Mouse (Mus musculus) adrenal gland, adult 18-20 months (tissue): ENCODE measurements around the gene Rmnd1. TPM values are rescaled to one million over a fixed set of nuclear protein-coding genes. Genes with fewer than 3 reads are reported as not detected.

ENCODE experiments used
- DNase-seq, 2 experiments: peaks; one replicate each; pipeline ENCODE4 v3.0.0; 2021 to 2022; ENCODE audit warnings: low spot score in 2 of 2
- total RNA-seq, 2 experiments: library from RNA; stranded (reverse); gene quantifications; 1 replicate in 1 of 2; 2 replicates in 1 of 2; pipeline ENCODE4 v1.2.3; 2021

The Rmnd1 gene
- total RNA-seq, 2 experiments from 2014 or later: 45.9 to 50.1 TPM

- no peak for DNase-seq
Observed at GRCm38 (mm10) chr10:4391851-4392250, 40.3 kb downstream of the Rmnd1 start.

GRCm38 (mm10) chr10:4391076-4391475 lies 41.1 kb downstream of the Rmnd1 start:
- DNase-seq: no peak

GRCm38 (mm10) chr10:4390550-4390949 lies 41.6 kb downstream of the Rmnd1 start:
- no peak for DNase-seq

GRCm38 (mm10) chr10:4389461-4390112 lies 42.6 kb downstream of the Rmnd1 start:
- DNase-seq: no peak

- DNase-seq: peak in 1 of 2 experiments; percentile 35
Observed at GRCm38 (mm10) chr10:4389036-4389435, 43.2 kb downstream of the Rmnd1 start.

- no peak for DNase-seq
Observed at GRCm38 (mm10) chr10:4388384-4388745, 43.8 kb downstream of the Rmnd1 start.

- DNase-seq: peak; percentile 55 to 59
Observed at GRCm38 (mm10) chr10:4387701-4388383, 44.3 kb downstream of the Rmnd1 start, which contains the start of gene Zbtb2. Gene Zbtb2, minus strand, starts transcription at chr10:4388108.

- DNase-seq: peak; percentile 91 to 92
Observed at GRCm38 (mm10) chr10:4386609-4387591, 45.3 kb downstream of the Rmnd1 start.

GRCm38 (mm10) chr10:4384244-4384643 lies 47.9 kb downstream of the Rmnd1 start:
- DNase-seq: no peak

- DNase-seq: no peak
Observed at GRCm38 (mm10) chr10:4380748-4381147, 51.4 kb downstream of the Rmnd1 start.

GRCm38 (mm10) chr10:4376931-4377330 lies 55.3 kb downstream of the Rmnd1 start:
- DNase-seq: no peak

GRCm38 (mm10) chr10:4376461-4376860 lies 55.7 kb downstream of the Rmnd1 start:
- DNase-seq: no peak

- no peak for DNase-seq
Observed at GRCm38 (mm10) chr10:4375267-4375666, 56.9 kb downstream of the Rmnd1 start.

- DNase-seq: no peak
Observed at GRCm38 (mm10) chr10:4374734-4375133, 57.5 kb downstream of the Rmnd1 start.

- DNase-seq: no peak
Observed at GRCm38 (mm10) chr10:4374239-4374638, 57.9 kb downstream of the Rmnd1 start.

- DNase-seq: no peak
Observed at GRCm38 (mm10) chr10:4373558-4373957, 58.6 kb downstream of the Rmnd1 start.

- no peak for DNase-seq
Observed at GRCm38 (mm10) chr10:4372011-4372410, 60.2 kb downstream of the Rmnd1 start.

GRCm38 (mm10) chr10:4370105-4370504 lies 62.1 kb downstream of the Rmnd1 start:
- no peak for DNase-seq

- no peak for DNase-seq
Observed at GRCm38 (mm10) chr10:4364618-4365017, 67.6 kb downstream of the Rmnd1 start.

GRCm38 (mm10) chr10:4357435-4357834 lies 74.8 kb downstream of the Rmnd1 start:
- DNase-seq: no peak

- DNase-seq: no peak
Observed at GRCm38 (mm10) chr10:4356640-4357039, 75.5 kb downstream of the Rmnd1 start.
